Mouse (Mus musculus): ENCODE measurements around the gene Agpat3. TPM values are rescaled to one million over a fixed set of nuclear protein-coding genes. Genes with fewer than 3 reads are reported as not detected.

The Agpat3 gene
- polyA plus RNA-seq, 1 experiment from 2014 or later: 69.9 TPM

- WGBS: 55% methylated on average over 7 of the region's 7 CpGs
Observed at GRCm38 (mm10) chr10:78260916-78261650, 91.2 kb downstream of the Agpat3 start.

GRCm38 (mm10) chr10:78260322-78260721, 92.0 kb downstream of the Agpat3 start:
- Histone ChIP-seq H3K27me3 (ENCODE audit: control insufficient read depth, insufficient read depth, low read length) (no peaks in the 10 kb centered on the region), H3K36me3 (ENCODE audit: control insufficient read depth, insufficient read depth, low read length) (no peaks in the 10 kb centered on the region), H3K4me1 (replicated peaks; ENCODE audit: control insufficient read depth, insufficient read depth) (peaks cover 5% of the 10 kb centered on the region), H3K4me2 (replicated peaks; ENCODE audit: low read depth) (0 out of 2 replicates have a peak overlapping the region, but pooled peaks have one; percentile 14), H3K9ac (ENCODE audit: low read length) (peak overlapping the region; percentile 31; the same call in 1 of the 2 replicates), H3K9me3 (ENCODE audit: control insufficient read depth, low read length) (no peaks in the 10 kb centered on the region), H3K4me3 (ENCODE audit: low read depth, low read length) (no peak overlapping the region), H3K27ac (replicated peaks) (no peak overlapping the region)
- TF ChIP-seq CTCF (IDR thresholded peaks at IDR 0.05; ENCODE audit: low read depth) (no peak), EP300 (optimal IDR thresholded peaks at IDR 0.05) (no peak)
- ATAC-seq (ENCODE audit: low FRiP score, low TSS enrichment) (peak; percentile 62; the same call in 1 of the 2 replicates), DNase-seq (ENCODE audit: low spot score) (peak; percentile 33)
- WGBS: 17% methylated on average over 5 of the region's 5 CpGs

More at GRCm38 (mm10) chr10:78260916-78261650, 91.2 kb downstream of the Agpat3 start:
- Histone ChIP-seq H3K27me3 (ENCODE audit: control insufficient read depth, insufficient read depth, low read length) (no peaks in the 10 kb centered on the region), H3K9me3 (ENCODE audit: control insufficient read depth, low read length) (no peaks in the 10 kb centered on the region), H3K4me2 (replicated peaks; ENCODE audit: low read depth) (no peak overlapping the region), H3K27ac (replicated peaks) (no peak overlapping the region), H3K4me1 (replicated peaks; ENCODE audit: control insufficient read depth, insufficient read depth) (peaks cover 5% of the 10 kb centered on the region), H3K36me3 (ENCODE audit: control insufficient read depth, insufficient read depth, low read length) (no peaks in the 10 kb centered on the region), H3K9ac (ENCODE audit: low read length) (no peak overlapping the region), H3K4me3 (ENCODE audit: low read depth, low read length) (no peak overlapping the region)
- DNase-seq (ENCODE audit: low spot score) (no peak), ATAC-seq (ENCODE audit: low FRiP score, low TSS enrichment) (0 out of 2 replicates have a peak, but pooled peaks have one; percentile 13)
- TF ChIP-seq CTCF (IDR thresholded peaks at IDR 0.05; ENCODE audit: low read depth) (no peak), EP300 (optimal IDR thresholded peaks at IDR 0.05) (no peak)

- Histone ChIP-seq H3K27ac (replicated peaks) (no peak overlapping the region), H3K4me2 (replicated peaks; ENCODE audit: low read depth) (no peak overlapping the region), H3K4me3 (ENCODE audit: low read depth, low read length) (no peak overlapping the region), H3K27me3 (ENCODE audit: control insufficient read depth, insufficient read depth, low read length) (no peaks in the 10 kb centered on the region), H3K9ac (ENCODE audit: low read length) (no peak overlapping the region), H3K9me3 (ENCODE audit: control insufficient read depth, low read length) (no peaks in the 10 kb centered on the region), H3K36me3 (ENCODE audit: control insufficient read depth, insufficient read depth, low read length) (no peaks in the 10 kb centered on the region), H3K4me1 (replicated peaks; ENCODE audit: control insufficient read depth, insufficient read depth) (peaks cover 5% of the 10 kb centered on the region)
- ATAC-seq (ENCODE audit: low FRiP score, low TSS enrichment): 0 out of 2 replicates have a peak, but pooled peaks have one; percentile 3
- TF ChIP-seq CTCF (IDR thresholded peaks at IDR 0.05; ENCODE audit: low read depth): no peak
- TF ChIP-seq EP300 (optimal IDR thresholded peaks at IDR 0.05): no peak
- DNase-seq (ENCODE audit: low spot score): no peak
- 34% methylated on average over 6 of the region's 6 CpGs for WGBS
Observed at GRCm38 (mm10) chr10:78259702-78260101, 92.6 kb downstream of the Agpat3 start.

GRCm38 (mm10) chr10:78259230-78259629, 93.1 kb downstream of the Agpat3 start:
- no peak overlapping the region for H3K4me3 ChIP-seq (ENCODE audit: low read depth, low read length)
- TF ChIP-seq CTCF (IDR thresholded peaks at IDR 0.05; ENCODE audit: low read depth): no peak
- no peak for TF ChIP-seq EP300 (optimal IDR thresholded peaks at IDR 0.05)
- H3K4me2 ChIP-seq (replicated peaks; ENCODE audit: low read depth): no peak overlapping the region
- no peaks in the 10 kb centered on the region for H3K9me3 ChIP-seq (ENCODE audit: control insufficient read depth, low read length)
- no peaks in the 10 kb centered on the region for H3K27me3 ChIP-seq (ENCODE audit: control insufficient read depth, insufficient read depth, low read length)
- ATAC-seq (ENCODE audit: low FRiP score, low TSS enrichment) (no peak), DNase-seq (ENCODE audit: low spot score) (no peak)
- no peaks in the 10 kb centered on the region for H3K36me3 ChIP-seq (ENCODE audit: control insufficient read depth, insufficient read depth, low read length)
- H3K27ac ChIP-seq (replicated peaks): no peak overlapping the region
- H3K9ac ChIP-seq (ENCODE audit: low read length): no peak overlapping the region
- peaks cover 5% of the 10 kb centered on the region for H3K4me1 ChIP-seq (replicated peaks; ENCODE audit: control insufficient read depth, insufficient read depth)
- 69% methylated on average over 5 of the region's 5 CpGs for WGBS

GRCm38 (mm10) chr10:78258142-78258675, 94.1 kb downstream of the Agpat3 start:
- Histone ChIP-seq H3K4me1 (replicated peaks; ENCODE audit: control insufficient read depth, insufficient read depth) (peaks cover 5% of the 10 kb centered on the region), H3K4me3 (ENCODE audit: low read depth, low read length) (no peak overlapping the region), H3K27me3 (ENCODE audit: control insufficient read depth, insufficient read depth, low read length) (no peaks in the 10 kb centered on the region), H3K27ac (replicated peaks) (no peak overlapping the region), H3K36me3 (ENCODE audit: control insufficient read depth, insufficient read depth, low read length) (no peaks in the 10 kb centered on the region), H3K9ac (ENCODE audit: low read length) (no peak overlapping the region), H3K4me2 (replicated peaks; ENCODE audit: low read depth) (no peak overlapping the region), H3K9me3 (ENCODE audit: control insufficient read depth, low read length) (no peaks in the 10 kb centered on the region)
- DNase-seq (ENCODE audit: low spot score) (peak; percentile 34), ATAC-seq (ENCODE audit: low FRiP score, low TSS enrichment) (no peak)
- TF ChIP-seq CTCF (IDR thresholded peaks at IDR 0.05; ENCODE audit: low read depth) (no peak), EP300 (optimal IDR thresholded peaks at IDR 0.05) (no peak)
- WGBS: 43% methylated on average over 6 of the region's 6 CpGs

- no peaks in the 10 kb centered on the region for H3K36me3 ChIP-seq (ENCODE audit: control insufficient read depth, insufficient read depth, low read length)
- no peak overlapping the region for H3K4me3 ChIP-seq (ENCODE audit: low read depth, low read length)
- H3K27me3 ChIP-seq (ENCODE audit: control insufficient read depth, insufficient read depth, low read length): no peaks in the 10 kb centered on the region
- no peak overlapping the region for H3K4me2 ChIP-seq (replicated peaks; ENCODE audit: low read depth)
- TF ChIP-seq EP300 (optimal IDR thresholded peaks at IDR 0.05) (no peak), CTCF (IDR thresholded peaks at IDR 0.05; ENCODE audit: low read depth) (no peak)
- H3K9me3 ChIP-seq (ENCODE audit: control insufficient read depth, low read length): no peaks in the 10 kb centered on the region
- no peak overlapping the region for H3K9ac ChIP-seq (ENCODE audit: low read length)
- H3K4me1 ChIP-seq (replicated peaks; ENCODE audit: control insufficient read depth, insufficient read depth): peaks cover 3% of the 10 kb centered on the region
- DNase-seq (ENCODE audit: low spot score): peak; percentile 35
- H3K27ac ChIP-seq (replicated peaks): no peak overlapping the region
- ATAC-seq (ENCODE audit: low FRiP score, low TSS enrichment): 0 out of 2 replicates have a peak, but pooled peaks have one; percentile 53
- WGBS: 52% methylated on average over 4 of the region's 4 CpGs
Observed at GRCm38 (mm10) chr10:78255646-78256059, 96.6 kb downstream of the Agpat3 start.
